Mouse (Mus musculus) lung, postnatal 0 days (tissue): Measurements from ENCODE around the gene Bora. TPM values are rescaled to one million over a fixed set of nuclear protein-coding genes. Genes with fewer than 3 reads are reported as not detected.

Source experiments
- ATAC-seq: fragments of 200-750 bp; cut with Nextera tagmentation; 2 replicates; pipeline ENCODE4 v1.8.0; 2017; ENCODE audit warnings: moderate library complexity
- DNase-seq: peaks from one replicate; pipeline ENCODE4 v3.0.0-alpha.2; 2016; ENCODE audit warnings: low spot score
- H3K27ac ChIP-seq: fragments of 300-500 bp; sonication (generic); 2 replicates; pipeline ENCODE4 v1.5.1; 2014; ENCODE audit warnings: antibody characterized with exemption, mild to moderate bottlenecking, low read length, mixed read lengths
- H3K27me3 ChIP-seq: fragments of 300-500 bp; sonication (generic); replicated peaks from 2 replicates; pipeline ENCODE4 v1.6.1; 2014; ENCODE audit warnings: low read length, mixed read lengths; ENCODE audit not compliant: insufficient read depth
- H3K36me3 ChIP-seq: fragments of 300-500 bp; sonication (generic); 2 replicates; pipeline ENCODE4 v1.6.1; 2014; ENCODE audit warnings: low read length, mixed read lengths; ENCODE audit not compliant: insufficient read depth
- H3K4me1 ChIP-seq: fragments of 300-500 bp; sonication (generic); 2 replicates; pipeline ENCODE4 v1.6.1; 2014; ENCODE audit warnings: antibody characterized with exemption, low read depth, low read length, mixed read lengths; ENCODE audit not compliant: insufficient read depth
- H3K4me2 ChIP-seq: fragments of 300-500 bp; sonication (generic); replicated peaks from 2 replicates; pipeline ENCODE4 v1.6.1; 2014; ENCODE audit warnings: low read depth, mild to moderate bottlenecking, low read length, moderate library complexity, mixed read lengths
- H3K4me3 ChIP-seq: fragments of 300-500 bp; sonication (generic); 2 replicates; pipeline ENCODE4 v1.5.1; 2014; ENCODE audit warnings: low read depth, low read length
- H3K9ac ChIP-seq: fragments of 300-500 bp; sonication (generic); replicated peaks from 2 replicates; pipeline ENCODE4 v1.6.1; 2014; ENCODE audit warnings: low read depth, mild to moderate bottlenecking
- H3K9me3 ChIP-seq: fragments of 300-500 bp; sonication (generic); 2 replicates; pipeline ENCODE4 v1.6.1; 2016; ENCODE audit warnings: low read length, mixed read lengths
- CTCF ChIP-seq: IDR thresholded peaks from 2 replicates; pipeline ENCODE4 v1.5.1; 2016; ENCODE audit warnings: antibody characterized with exemption, mild to moderate bottlenecking
- EP300 ChIP-seq: IDR thresholded peaks from 2 replicates; pipeline ENCODE4 v1.6.1; 2016; ENCODE audit warnings: antibody characterized with exemption, mild to moderate bottlenecking, control low read depth
- WGBS: fragments of 180-500 bp; shearing (Covaris S2); extraction: QIAGEN DNeasy Blood & Tissue Kit; methylation state at CpG from one replicate; pipeline ENCODE4 v1.1.7; 2014; 5-methylcytosine and 5-hydroxymethylcytosine counted together
- polyA plus RNA-seq: library from polyadenylated mRNA; unstranded; fragments of >200 nt; fragmentation: Nextera tagmentation; extraction: Ambion mirVana; gene quantifications from 2 replicates; pipeline ENCODE4 v1.2.1, GENCODE M21; 2015

The Bora gene
- polyA plus RNA-seq = 8.3 and 10.3 TPM in 2 replicates

- peak; percentile 96 for ATAC-seq
- Histone ChIP-seq H3K36me3 (no peaks in the 10 kb centered on the region), H3K9ac (peak within 1 kb of the TSS; percentile 94), H3K9me3 (no peaks in the 10 kb centered on the region), H3K27ac (peak within 1 kb of the TSS; percentile 95), H3K4me3 (peak within 1 kb of the TSS; percentile 95), H3K4me2 (peak within 1 kb of the TSS; percentile 85), H3K4me1 (0 out of 2 replicates have a peak, but pooled peaks cover under 1% of the 10 kb centered on the region), H3K27me3 (no peaks in the 10 kb centered on the region)
- TF ChIP-seq CTCF = no peak
- no peak for TF ChIP-seq EP300
- DNase-seq = peak; percentile 94
- WGBS = under 1% methylated on average over 50 of the region's 81 CpGs
Measured at GRCm38 (mm10) chr14:99046031-99046781, at the start of gene Bora, which contains the start of gene Mzt1. Gene Bora (plus strand): TSS chr14:99046222. Gene Mzt1 (minus strand): TSS chr14:99046134.

DNA sequence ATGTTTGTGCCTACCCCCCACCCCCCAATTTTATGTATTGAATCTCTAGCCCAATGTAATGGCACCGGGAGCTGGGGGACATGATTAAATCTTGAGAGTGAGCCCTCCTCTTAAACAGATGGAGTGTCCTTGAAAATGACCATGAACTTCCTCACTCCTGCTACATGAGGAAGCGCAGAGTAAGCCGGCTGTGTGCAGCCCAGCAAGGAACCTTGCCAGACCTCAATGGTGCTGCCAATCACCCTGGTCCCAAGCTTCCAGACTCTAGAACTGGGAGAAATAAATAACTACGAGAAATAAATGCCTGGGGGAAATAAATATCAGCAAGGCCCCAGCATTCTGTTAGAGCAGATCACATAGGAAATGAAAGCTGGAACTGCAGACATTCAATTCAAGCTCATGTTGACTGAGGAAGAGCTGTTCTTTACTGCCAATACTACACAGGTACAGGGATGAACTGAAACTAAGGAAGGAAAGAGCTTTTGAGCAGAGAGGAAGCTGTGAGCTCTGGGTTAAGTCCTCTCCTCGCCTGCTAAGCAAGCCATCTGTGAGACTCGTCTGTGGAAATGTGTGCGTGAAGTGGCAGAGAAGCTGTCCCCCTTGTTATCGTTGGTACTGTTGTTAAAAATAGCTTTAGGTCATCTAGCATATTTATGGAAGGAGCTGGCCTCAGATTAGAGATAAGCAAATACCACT lies 35.6 kb upstream of the Bora start:
- ATAC-seq (no peak), DNase-seq (no peak)
- peaks cover 3% of the 10 kb centered on the region; the same call in 1 of the 2 replicates for H3K4me1 ChIP-seq
- H3K9ac ChIP-seq = no peak overlapping the region
- H3K9me3 ChIP-seq = no peaks in the 10 kb centered on the region
- H3K4me2 ChIP-seq = peak overlapping the region; percentile 19; the same call in 1 of the 2 replicates
- no peak overlapping the region for H3K27ac ChIP-seq
- TF ChIP-seq CTCF (no peak), EP300 (no peak)
- 28% methylated on average over 8 of the region's 8 CpGs for WGBS
- no peaks in the 10 kb centered on the region for H3K36me3 ChIP-seq
- no peaks in the 10 kb centered on the region for H3K27me3 ChIP-seq
- no peak overlapping the region for H3K4me3 ChIP-seq

GRCm38 (mm10) chr14:99010920-99011313 lies 35.1 kb upstream of the Bora start:
- no peaks in the 10 kb centered on the region for H3K36me3 ChIP-seq
- ATAC-seq (no peak), DNase-seq (no peak)
- no peak overlapping the region for H3K27ac ChIP-seq
- peak overlapping the region; percentile 19; the same call in 1 of the 2 replicates for H3K4me2 ChIP-seq
- peaks cover 3% of the 10 kb centered on the region; the same call in 1 of the 2 replicates for H3K4me1 ChIP-seq
- no peaks in the 10 kb centered on the region for H3K27me3 ChIP-seq
- no peak overlapping the region for H3K4me3 ChIP-seq
- no peak overlapping the region for H3K9ac ChIP-seq
- 15% methylated on average over 2 of the region's 2 CpGs for WGBS
- H3K9me3 ChIP-seq = no peaks in the 10 kb centered on the region
- TF ChIP-seq CTCF (no peak), EP300 (no peak)

DNA sequence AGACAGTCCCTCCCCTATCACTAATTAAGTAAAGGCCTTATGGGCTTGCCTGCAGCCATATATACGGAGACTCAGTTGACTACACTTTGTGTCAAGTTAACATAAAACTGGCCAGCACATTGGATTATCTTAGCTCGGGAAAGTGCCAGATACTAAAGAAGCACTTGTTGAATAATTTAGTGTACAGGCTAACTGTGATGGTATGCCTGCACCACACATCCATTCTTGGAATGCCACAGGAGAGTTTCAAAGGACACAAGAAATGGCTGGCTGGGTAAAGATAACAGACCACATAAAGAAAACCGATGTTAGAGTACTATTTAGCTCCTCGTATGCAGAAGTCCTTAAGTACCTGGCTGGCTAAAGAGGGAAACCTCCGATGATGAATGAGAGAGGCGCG lies 27.3 kb upstream of the Bora start:
- no peak overlapping the region for H3K9ac ChIP-seq
- no peak overlapping the region for H3K27ac ChIP-seq
- DNase-seq (no peak), ATAC-seq (no peak)
- TF ChIP-seq EP300 = no peak
- TF ChIP-seq CTCF = no peak
- no peaks in the 10 kb centered on the region for H3K36me3 ChIP-seq
- WGBS = 73% methylated on average over 7 of the region's 7 CpGs
- no peak overlapping the region for H3K4me2 ChIP-seq
- H3K4me3 ChIP-seq = no peak overlapping the region
- no peaks in the 10 kb centered on the region for H3K9me3 ChIP-seq
- H3K27me3 ChIP-seq = no peaks in the 10 kb centered on the region
- H3K4me1 ChIP-seq = no peaks in the 10 kb centered on the region

DNA sequence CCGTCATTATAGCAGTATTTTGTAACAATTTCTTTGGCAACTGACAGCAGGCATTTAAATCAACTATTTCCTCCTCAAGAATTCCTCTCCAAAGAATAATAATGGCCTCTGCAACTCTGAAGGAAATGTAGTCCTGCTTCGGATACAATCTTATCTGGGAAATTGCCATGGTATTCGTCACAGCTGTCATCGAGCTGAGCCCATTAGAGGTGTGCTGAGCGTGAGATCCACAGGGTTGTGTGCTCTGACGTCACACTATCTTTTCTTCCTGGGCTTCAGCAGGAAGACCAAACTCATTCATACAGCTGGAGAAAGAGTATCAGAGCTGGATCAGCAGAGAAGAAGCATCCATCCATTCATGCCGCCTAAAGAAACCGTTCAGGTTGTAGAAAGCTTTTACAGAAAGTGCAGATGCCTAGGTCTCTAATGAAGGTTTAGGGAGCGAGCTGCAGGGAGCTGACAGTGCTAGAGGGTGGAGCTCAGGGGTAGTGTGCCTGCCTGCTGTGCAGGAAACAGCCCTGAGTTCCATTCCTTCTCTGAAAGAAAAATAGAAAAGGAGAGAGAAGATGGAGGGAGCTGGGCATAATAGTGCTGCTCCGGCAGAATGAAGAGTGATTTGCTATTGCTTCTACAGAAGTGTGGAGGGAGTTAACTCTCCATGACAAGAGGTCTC lies 26.8 kb upstream of the Bora start:
- Histone ChIP-seq H3K9me3 (no peaks in the 10 kb centered on the region), H3K9ac (no peak overlapping the region), H3K27me3 (no peaks in the 10 kb centered on the region), H3K27ac (no peak overlapping the region), H3K4me1 (no peaks in the 10 kb centered on the region), H3K36me3 (no peaks in the 10 kb centered on the region), H3K4me3 (no peak overlapping the region), H3K4me2 (no peak overlapping the region)
- ATAC-seq (no peak), DNase-seq (no peak)
- 36% methylated on average over 10 of the region's 10 CpGs for WGBS
- TF ChIP-seq CTCF (no peak), EP300 (no peak)
